Mouse (Mus musculus): ENCODE results near the gene Crybb1.

The Crybb1 gene

DNA sequence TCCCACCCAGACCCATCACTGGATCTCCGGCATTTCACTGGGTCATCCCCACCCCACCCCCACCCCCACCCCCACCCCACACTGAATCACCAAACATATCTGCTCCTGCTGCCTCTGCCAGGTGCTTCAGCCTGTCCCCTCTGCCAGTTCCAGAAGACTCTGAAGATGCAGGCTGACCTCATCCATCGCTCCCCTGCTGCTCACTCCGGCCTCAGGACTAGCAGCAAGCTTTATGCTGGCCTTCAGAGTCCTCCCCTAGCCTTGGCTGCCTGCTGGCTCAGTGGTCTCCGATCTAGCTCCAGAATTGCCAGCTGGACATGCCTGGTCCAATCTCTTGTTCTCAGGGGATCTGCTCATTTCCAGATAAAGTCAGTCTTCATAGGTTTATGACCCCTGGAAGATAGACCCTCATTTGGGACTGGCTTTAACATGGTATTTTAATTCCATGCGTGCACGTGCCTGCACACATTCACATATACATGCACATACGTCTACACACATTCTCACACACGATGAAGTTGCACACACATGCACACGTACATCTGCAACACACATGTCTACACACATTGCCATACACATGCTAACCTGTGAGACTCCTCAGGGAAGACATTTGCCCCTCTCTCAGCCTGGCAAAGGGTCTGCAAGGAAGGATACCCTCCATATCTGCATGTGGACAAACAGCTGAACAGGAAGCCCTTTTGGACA lies 17.6 kb upstream of the Crybb1 start:
- no peak for DNase-seq (ENCODE audit: low read depth)

DNA sequence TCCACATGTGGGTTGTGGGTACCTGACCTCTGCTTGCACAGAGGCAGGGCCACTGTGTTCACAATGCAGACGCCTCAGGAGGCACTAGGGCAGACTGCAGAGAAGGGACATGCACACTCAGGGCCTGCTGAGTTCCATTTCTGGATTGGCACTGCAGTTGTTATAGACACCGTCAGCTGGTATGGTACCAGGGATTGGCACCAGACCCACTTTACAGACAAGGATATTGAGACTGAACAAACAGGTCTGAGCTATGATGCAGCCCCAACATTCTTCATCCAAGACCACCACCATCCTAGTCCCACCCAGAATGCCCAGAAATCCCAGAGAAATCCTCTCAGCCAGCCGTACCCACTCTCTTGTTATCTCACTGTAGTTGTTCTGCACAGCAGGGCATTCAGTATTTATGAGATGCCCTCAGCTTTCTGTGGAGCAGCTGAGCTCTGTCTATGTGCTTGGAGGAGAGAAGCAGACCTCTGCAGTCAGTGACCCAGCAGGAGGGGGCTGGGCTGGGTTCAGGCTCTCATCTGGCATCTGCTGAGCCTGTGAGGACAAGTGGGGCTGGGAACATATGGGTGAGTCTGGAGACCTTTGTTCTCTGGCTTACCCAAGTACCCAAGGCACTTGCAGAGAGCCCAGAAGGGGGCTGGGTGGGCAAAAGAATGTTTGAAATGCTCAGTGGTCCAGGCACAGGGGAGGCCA lies 16.7 kb upstream of the Crybb1 start:
- DNase-seq (ENCODE audit: low read depth) = no peak

DNA sequence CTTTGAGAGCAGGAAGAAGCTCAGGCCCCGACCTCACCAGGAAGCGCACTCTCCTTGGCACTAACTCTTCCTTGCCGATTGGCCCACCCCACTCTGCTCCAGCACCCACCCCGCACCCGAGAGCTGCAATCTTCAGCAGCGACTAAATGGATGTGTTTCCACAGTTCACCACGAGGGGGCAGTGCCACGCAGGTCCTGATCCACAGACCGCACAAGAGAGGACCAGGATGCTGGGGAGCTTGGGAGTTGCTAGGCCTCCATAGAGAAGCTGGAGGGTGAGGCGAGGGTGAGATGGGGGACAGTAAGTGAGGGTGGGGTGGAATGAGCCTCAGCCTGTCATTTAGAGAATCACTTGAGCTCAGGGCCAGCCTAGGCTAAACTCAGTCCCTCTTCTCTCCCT lies 14.9 kb upstream of the Crybb1 start:
- DNase-seq (ENCODE audit: low read depth) = peak; percentile 88

DNA sequence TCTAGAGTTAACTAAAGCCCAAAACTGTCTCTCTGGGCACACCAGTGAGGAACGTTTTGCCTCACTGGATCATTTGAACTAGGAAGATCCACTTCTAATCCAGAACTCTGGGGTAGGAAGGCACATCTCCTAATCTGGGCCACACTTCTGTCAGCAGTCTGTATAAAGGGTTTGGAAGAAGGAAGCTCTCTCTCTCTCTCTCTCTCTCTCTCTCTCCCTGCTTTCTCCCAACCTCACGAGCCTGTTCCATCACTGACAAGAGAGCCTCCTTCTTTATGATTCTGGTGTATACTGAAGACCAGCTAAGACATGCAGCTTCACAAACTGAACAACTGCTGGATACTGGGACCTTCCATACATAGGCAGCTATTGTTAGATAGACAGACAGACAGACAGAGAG lies 13.8 kb upstream of the Crybb1 start:
- DNase-seq (ENCODE audit: low read depth) = no peak

DNA sequence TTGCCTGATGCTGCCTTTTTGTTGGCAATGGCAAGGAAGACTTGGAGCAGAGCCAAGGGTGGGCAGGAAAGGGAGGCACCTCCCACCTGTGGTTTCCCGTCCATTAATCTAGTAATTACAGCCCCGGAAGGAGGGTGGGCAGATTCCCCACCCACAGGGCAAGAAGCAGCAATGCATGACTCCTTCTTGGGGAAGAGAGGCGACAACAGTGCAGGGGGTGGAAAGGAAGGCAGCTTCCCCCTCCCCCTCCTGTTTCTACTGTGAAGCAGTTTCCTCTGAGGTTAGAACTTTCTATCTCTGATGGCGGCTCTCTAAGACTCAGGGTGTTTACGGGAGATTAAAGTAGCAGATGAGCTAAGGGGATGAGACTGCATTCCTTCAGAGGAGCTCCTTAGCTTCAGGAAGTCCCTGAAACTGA lies 13.2 kb upstream of the Crybb1 start:
- DNase-seq (ENCODE audit: low read depth) = peak; percentile 99

DNA sequence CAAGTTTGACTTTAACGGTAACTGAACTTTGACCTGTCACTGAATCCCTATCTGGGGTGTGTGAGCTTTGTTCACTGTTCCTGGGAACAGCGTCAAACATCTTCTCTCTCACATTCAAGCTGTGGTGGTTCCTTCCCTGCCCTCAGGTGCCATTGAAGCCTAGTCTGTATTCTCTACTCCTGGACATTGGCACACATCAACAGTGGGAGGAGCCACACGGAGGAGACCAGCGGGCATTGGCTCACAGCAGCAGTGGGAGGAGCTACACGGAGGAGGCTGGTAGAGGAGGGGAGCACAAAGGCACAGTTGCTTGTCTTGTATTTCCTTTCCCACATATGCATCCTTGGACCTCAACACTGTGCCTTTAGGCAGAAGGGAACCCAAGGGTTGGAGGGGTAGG lies 12.6 kb upstream of the Crybb1 start:
- DNase-seq (ENCODE audit: low read depth) = no peak

DNA sequence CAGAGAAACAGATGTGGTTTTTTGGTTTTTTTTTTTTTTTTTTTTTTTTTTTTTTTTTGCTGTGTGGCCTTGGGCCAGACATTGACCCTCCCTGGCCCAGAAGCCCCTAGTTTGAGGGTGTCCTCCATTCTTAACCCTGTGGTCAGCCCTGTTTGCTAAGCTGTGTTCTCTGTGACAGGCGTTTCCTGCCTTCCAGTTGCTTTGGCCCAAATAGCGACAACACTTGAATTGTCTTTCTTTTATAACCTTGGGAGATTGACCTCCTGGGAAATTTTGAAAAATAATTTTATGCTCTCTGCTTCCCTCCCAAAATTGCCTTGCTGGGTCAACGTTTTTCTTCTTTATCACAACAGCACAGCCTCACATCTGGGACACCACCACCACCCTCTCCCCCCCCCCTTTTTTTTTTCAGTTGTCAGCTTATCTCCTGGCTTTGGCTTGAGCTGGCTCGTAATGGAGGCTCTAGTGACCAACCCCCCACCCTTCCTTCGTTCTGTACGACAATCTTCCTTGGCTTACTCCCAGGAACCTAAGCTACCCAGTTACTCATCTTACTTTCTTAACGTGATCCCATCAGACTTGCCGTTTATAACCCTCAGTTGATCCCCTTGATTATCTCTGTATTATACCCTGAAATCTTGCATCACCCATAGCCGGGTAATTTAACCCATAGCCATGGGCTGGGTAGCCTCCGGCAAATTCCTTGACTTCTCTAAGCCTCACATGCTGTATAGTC lies 11.9 kb upstream of the Crybb1 start:
- DNase-seq (ENCODE audit: low read depth) = peak; percentile 47

GRCm38 (mm10) chr5:112244275-112244562 lies 11.4 kb upstream of the Crybb1 start:
- DNase-seq (ENCODE audit: low read depth) = no peak

DNA sequence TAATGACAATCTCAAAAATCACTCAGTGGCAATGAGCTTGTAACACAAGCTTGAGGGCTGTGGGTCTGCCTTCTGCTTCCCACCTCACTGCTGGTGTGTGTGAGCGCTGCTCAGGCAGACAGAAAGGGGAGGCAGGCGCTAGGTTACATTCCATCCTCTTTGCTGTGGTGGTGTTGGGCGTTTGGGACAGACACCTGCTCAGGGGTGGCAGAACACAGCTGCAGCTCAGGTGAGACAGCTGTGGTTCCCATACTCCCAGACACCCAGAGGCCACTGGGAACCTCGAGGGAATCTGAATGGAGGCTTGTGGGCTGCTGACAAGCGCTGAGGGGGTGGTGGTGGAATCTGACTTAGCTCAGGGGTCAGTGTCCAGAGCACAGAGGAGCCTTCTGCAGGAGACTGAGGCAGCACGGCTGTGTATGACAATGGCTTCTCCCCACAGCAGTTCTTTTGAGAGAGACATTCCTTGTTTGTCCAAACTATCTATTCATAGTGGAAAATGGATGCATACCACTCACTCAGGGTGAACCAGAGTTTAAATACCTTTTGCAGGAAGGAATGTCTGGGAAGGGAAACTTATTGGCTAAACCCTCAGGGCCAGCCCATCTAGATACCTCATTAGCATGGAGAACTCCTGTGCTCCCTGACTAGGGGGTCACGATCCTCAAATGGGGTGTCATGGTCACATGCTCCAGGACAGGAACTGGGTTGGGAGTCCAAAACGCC lies 10.6 kb upstream of the Crybb1 start:
- DNase-seq (ENCODE audit: low read depth) = no peak

- no peak for DNase-seq (ENCODE audit: low read depth)
Measured at GRCm38 (mm10) chr5:112247399-112247798, 8.2 kb upstream of the Crybb1 start.

DNA sequence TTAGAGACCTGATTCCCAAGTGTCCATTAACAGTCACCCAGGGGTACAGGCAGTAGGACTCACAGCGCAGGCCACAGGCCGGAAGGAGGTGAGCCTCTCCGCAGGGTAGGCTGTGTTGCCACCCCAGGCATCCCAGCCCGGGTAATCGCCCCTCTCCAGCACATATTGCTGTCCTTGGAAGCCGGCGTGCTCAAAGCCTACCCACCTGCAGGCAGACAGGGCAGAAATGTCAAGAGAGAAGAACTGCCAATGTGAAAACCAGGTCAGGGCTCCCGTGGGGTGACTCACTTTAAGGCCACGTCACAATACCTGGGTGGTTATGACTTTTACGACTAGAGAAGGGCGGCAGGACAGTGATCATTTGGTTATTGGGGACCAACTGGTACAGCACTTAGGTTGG lies 6.5 kb upstream of the Crybb1 start:
- no peak for DNase-seq (ENCODE audit: low read depth)

DNA sequence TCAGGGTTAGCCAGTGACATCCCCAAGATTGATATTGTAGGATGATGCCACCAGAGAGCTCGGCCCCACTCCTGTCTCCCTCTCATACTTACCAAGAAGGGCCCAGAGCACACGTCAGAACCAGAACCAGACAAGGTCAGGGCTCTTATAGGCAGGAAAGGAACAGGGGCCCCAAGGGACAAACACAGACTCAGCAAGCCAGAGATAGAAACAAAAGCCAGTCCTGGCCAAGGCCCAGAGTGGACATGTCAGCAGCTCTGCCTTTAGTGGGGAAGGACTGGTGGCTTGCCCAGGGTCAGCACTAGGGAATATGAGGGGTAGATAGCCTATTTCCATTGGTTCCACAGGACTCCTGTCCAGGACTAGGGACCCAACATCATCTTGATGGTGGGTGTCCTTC lies 3.2 kb upstream of the Crybb1 start, which contains the start of gene Cryba4:
Cryba4 (minus strand) TSS at position 119 of the 400 bp plus-strand sequence.
- DNase-seq (ENCODE audit: low read depth) = no peak

DNA sequence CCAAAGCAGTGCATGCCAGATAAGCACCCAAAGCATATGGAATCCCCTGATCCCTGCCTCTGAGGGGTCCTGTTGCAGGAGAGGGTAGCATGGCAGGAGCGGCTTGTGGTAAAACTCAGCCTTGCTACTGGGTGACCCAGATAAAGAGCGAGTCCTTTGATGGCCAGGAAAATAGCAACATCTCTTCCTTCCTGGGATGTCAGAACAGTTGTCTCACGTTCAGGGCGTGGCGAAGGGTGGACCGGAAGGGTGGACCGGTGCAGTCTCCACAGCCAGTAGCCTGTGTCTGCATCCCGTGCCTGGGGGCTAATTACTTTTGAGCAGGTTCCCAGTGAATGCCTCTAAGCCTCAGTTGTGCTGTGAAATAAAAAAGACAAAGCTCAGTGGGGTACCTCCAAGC lies 2.4 kb upstream of the Crybb1 start:
- peak; percentile 83 for DNase-seq (ENCODE audit: low read depth)

GRCm38 (mm10) chr5:112254282-112254806 lies 1.3 kb upstream of the Crybb1 start:
- peak; percentile 89 for DNase-seq (ENCODE audit: low read depth)

DNA sequence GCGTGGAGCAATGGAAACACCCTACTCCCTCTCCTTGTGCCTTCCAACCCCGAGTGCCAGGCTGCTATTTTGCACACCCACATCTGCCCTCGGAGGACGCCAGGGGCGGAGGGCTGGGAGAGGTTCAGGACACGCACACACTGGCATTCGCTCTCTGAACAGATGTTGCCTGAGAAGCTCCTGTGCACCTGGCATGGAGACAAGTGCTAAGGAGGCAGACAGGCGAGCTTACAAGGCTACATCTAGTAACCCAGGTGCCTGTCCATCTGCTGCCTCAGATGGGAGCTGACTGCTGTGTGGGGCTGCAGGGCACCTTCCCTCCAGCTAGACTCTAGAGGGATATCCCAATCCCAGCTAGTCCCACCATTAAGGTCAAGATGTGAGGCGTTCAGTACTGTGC lies 842 bp downstream of the Crybb1 start:
- no peak for DNase-seq (ENCODE audit: low read depth)

DNA sequence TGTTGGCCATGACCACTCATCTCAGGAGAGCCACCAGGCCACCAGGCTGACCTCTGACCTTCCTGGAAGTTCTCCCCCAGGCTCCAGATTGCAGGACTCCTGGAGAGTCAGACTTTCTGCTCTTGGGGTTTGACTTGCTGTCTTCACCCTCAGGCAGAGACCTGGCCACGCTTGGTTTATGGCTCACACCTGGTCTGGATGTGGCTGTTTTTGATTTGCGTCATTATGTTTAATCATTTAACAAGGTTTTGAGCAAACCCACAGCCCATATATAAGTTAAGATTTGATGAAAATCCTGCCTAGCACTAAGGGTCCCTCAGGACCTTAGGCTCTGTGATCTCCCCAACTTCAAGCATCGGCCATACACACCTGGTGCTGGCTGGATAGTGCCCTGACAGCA lies 2.3 kb downstream of the Crybb1 start:
- no peak for DNase-seq (ENCODE audit: low read depth)

DNA sequence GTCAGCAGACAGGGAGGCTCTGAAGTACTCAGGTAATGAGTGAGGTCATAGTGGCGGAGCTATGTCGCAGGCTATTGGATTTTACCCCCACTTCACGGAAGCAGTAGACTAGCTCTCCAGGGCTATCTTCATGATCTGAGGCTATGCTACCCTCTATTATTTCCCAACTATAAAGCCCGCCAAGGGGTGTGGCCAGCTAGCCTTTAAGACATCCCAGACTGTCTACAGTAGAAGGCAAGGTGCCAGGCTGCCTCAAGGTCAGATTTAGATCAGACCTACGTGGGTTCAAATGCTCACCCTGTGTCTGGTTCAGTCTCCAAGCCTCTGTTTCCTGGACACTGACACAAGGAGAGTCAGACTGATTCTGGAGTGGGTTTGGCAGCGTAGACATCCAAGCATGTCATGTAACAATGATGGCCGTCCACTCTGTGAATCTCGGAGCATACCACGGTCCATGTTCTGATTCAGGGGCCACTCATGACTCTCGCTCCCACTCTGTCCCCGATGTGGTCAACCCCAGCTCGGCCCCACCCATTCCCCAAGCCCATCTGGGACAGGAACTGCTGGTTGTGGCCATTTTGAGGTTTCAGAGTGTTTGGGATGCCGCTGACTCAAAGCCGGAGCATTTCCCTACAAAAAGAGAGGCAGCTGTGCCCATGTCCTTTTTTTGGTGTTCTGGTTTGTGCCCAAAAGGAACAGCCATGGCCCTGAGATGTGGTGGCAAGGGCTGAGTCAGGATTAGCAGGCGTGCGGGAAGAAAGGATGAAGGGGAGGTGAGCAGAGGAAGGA lies 4.4 kb downstream of the Crybb1 start:
- DNase-seq (ENCODE audit: low read depth) = peak; percentile 78

GRCm38 (mm10) chr5:112260818-112261217 lies 5.2 kb downstream of the Crybb1 start:
- no peak for DNase-seq (ENCODE audit: low read depth)

GRCm38 (mm10) chr5:112264099-112264498 lies 8.5 kb downstream of the Crybb1 start:
- DNase-seq (ENCODE audit: low read depth) = peak; percentile 60

GRCm38 (mm10) chr5:112265110-112265509 lies 9.5 kb downstream of the Crybb1 start:
- no peak for DNase-seq (ENCODE audit: low read depth)

GRCm38 (mm10) chr5:112265515-112265914 lies 9.9 kb downstream of the Crybb1 start:
- peak; percentile 44 for DNase-seq (ENCODE audit: low read depth)
